Mouse (Mus musculus): Measurements from ENCODE around the gene 1700029I15Rik.

DNA sequence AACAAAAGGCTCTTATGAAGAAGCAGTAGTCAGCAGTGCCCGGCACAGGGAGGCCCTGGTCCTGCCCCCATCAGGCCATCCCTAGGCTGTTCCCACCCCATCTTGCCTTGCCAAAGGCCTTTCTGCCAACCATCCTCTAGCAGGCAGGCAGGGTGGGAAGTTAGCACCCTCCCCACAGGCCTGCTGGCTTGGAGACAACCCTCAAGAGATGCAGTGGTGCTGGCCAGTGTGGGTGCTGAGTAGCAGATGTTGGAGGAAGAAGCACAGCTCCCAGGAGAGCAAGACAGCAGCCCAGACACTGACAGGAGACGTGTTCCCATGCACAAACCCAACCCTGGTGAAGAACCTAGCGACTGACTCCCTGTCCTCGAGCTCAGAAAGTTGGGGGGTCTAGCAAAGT is 5.3 kb downstream of the 1700029I15Rik start:
- no peak for TF ChIP-seq CTCF (conservative IDR thresholded peaks at IDR 0.05; ENCODE audit: insufficient read depth, insufficient read length, low read depth, low read length)
- no peak for TF ChIP-seq POLR2A (IDR thresholded peaks at IDR 0.05; ENCODE audit: low read depth, low read length)

All from kidney, adult 2 months (tissue).